Mouse (Mus musculus): ENCODE data around the gene Urad. TPM values are rescaled to one million over a fixed set of nuclear protein-coding genes. Genes with fewer than 3 reads are reported as not detected.

Gene Urad
- polyA plus RNA-seq, 1 experiment from 2014 or later: 2.6 TPM

- peak overlapping the region; percentile 57 for H3K4me3 ChIP-seq (ENCODE audit: low read length)
These were observed 7.4 kb downstream of the Urad start for GRCm38 (mm10) chr5:147314646-147315431.

GRCm38 (mm10) chr5:147312830-147313685 is 9.2 kb downstream of the Urad start:
- Histone ChIP-seq H3K4me2 (ENCODE audit: low read depth, low read length) (peak overlapping the region; percentile 70), H3K36me3 (ENCODE audit: control insufficient read depth, insufficient read depth, low read length) (no peaks in the 10 kb centered on the region), H3K27ac (ENCODE audit: low read length) (peak overlapping the region; percentile 81), H3K9me3 (ENCODE audit: control insufficient read depth, low read length) (no peaks in the 10 kb centered on the region), H3K4me1 (ENCODE audit: control insufficient read depth, insufficient read depth, low read length) (peaks cover 7% of the 10 kb centered on the region; the same call in 1 of the 2 replicates), H3K27me3 (replicated peaks; ENCODE audit: control insufficient read depth, insufficient read depth, low read length) (peaks cover 48% of the 10 kb centered on the region), H3K9ac (ENCODE audit: low read depth, low read length) (peak overlapping the region; percentile 78), H3K4me3 (ENCODE audit: low read length) (peak overlapping the region; percentile 57)
- 3% methylated on average over 27 of the region's 27 CpGs for WGBS
- no peak for ATAC-seq

More at GRCm38 (mm10) chr5:147314646-147315431, 7.4 kb downstream of the Urad start:
- Histone ChIP-seq H3K27me3 (replicated peaks; ENCODE audit: control insufficient read depth, insufficient read depth, low read length) (peaks cover 40% of the 10 kb centered on the region), H3K9ac (ENCODE audit: low read depth, low read length) (peak overlapping the region; percentile 78), H3K9me3 (ENCODE audit: control insufficient read depth, low read length) (no peaks in the 10 kb centered on the region), H3K36me3 (ENCODE audit: control insufficient read depth, insufficient read depth, low read length) (no peaks in the 10 kb centered on the region), H3K27ac (ENCODE audit: low read length) (peak overlapping the region; percentile 95), H3K4me2 (ENCODE audit: low read depth, low read length) (peak overlapping the region; percentile 70), H3K4me1 (ENCODE audit: control insufficient read depth, insufficient read depth, low read length) (peaks cover 7% of the 10 kb centered on the region; the same call in 1 of the 2 replicates)
- ATAC-seq: peak; percentile 46
- whole genome bisulfite sequencing: 1% methylated on average over 39 of the region's 39 CpGs

GRCm38 (mm10) chr5:147309786-147310185 is 12.5 kb downstream of the Urad start:
- H3K9ac ChIP-seq (ENCODE audit: low read depth, low read length): peak overlapping the region; percentile 65; the same call in 1 of the 2 replicates
- peak overlapping the region; percentile 26; the same call in 1 of the 2 replicates for H3K27ac ChIP-seq (ENCODE audit: low read length)
- H3K27me3 ChIP-seq (replicated peaks; ENCODE audit: control insufficient read depth, insufficient read depth, low read length): peaks cover 63% of the 10 kb centered on the region
- H3K4me2 ChIP-seq (ENCODE audit: low read depth, low read length): no peak overlapping the region
- ATAC-seq: no peak
- H3K4me1 ChIP-seq (ENCODE audit: control insufficient read depth, insufficient read depth, low read length): peaks cover 7% of the 10 kb centered on the region; the same call in 1 of the 2 replicates
- WGBS: 0% methylated on average over 2 of the region's 2 CpGs
- no peaks in the 10 kb centered on the region for H3K36me3 ChIP-seq (ENCODE audit: control insufficient read depth, insufficient read depth, low read length)
- H3K4me3 ChIP-seq (ENCODE audit: low read length): no peak overlapping the region
- no peaks in the 10 kb centered on the region for H3K9me3 ChIP-seq (ENCODE audit: control insufficient read depth, low read length)

- whole genome bisulfite sequencing: 22% methylated on average over 9 of the region's 9 CpGs
- peak overlapping the region; percentile 68 for H3K4me3 ChIP-seq (ENCODE audit: low read length)
- no peaks in the 10 kb centered on the region for H3K36me3 ChIP-seq (ENCODE audit: control insufficient read depth, insufficient read depth, low read length)
- H3K4me2 ChIP-seq (ENCODE audit: low read depth, low read length): peak overlapping the region; percentile 42
- H3K4me1 ChIP-seq (ENCODE audit: control insufficient read depth, insufficient read depth, low read length): peaks cover 7% of the 10 kb centered on the region; the same call in 1 of the 2 replicates
- peaks cover 68% of the 10 kb centered on the region for H3K27me3 ChIP-seq (replicated peaks; ENCODE audit: control insufficient read depth, insufficient read depth, low read length)
- no peaks in the 10 kb centered on the region for H3K9me3 ChIP-seq (ENCODE audit: control insufficient read depth, low read length)
- H3K9ac ChIP-seq (ENCODE audit: low read depth, low read length): peak overlapping the region; percentile 92; the same call in 1 of the 2 replicates
- ATAC-seq: no peak
- H3K27ac ChIP-seq (ENCODE audit: low read length): peak overlapping the region; percentile 96
These were observed 13.8 kb downstream of the Urad start for GRCm38 (mm10) chr5:147308451-147308850.

- WGBS: 3% methylated on average over 12 of the region's 12 CpGs
- Histone ChIP-seq H3K9ac (ENCODE audit: low read depth, low read length) (peak overlapping the region; percentile 92), H3K27ac (ENCODE audit: low read length) (peak overlapping the region; percentile 96), H3K27me3 (replicated peaks; ENCODE audit: control insufficient read depth, insufficient read depth, low read length) (peaks cover 68% of the 10 kb centered on the region), H3K9me3 (ENCODE audit: control insufficient read depth, low read length) (no peaks in the 10 kb centered on the region), H3K4me2 (ENCODE audit: low read depth, low read length) (peak overlapping the region; percentile 42), H3K36me3 (ENCODE audit: control insufficient read depth, insufficient read depth, low read length) (no peaks in the 10 kb centered on the region), H3K4me3 (ENCODE audit: low read length) (peak overlapping the region; percentile 68), H3K4me1 (ENCODE audit: control insufficient read depth, insufficient read depth, low read length) (peaks cover 7% of the 10 kb centered on the region; the same call in 1 of the 2 replicates)
- ATAC-seq: no peak; the same call in 1 of the 2 replicates
These were observed 14.8 kb downstream of the Urad start for GRCm38 (mm10) chr5:147307398-147307785.

GRCm38 (mm10) chr5:147306638-147307397 is 15.4 kb downstream of the Urad start, which contains the start of gene Cdx2:
TSS of gene Cdx2 (minus strand) at chr5:147307270.
- ATAC-seq: peak; percentile 94
- Histone ChIP-seq H3K9me3 (ENCODE audit: control insufficient read depth, low read length) (no peaks in the 10 kb centered on the region), H3K27ac (ENCODE audit: low read length) (peak within 1 kb of the TSS; percentile 96), H3K4me1 (ENCODE audit: control insufficient read depth, insufficient read depth, low read length) (peaks cover 7% of the 10 kb centered on the region; the same call in 1 of the 2 replicates), H3K4me3 (ENCODE audit: low read length) (peak within 1 kb of the TSS; percentile 68), H3K27me3 (replicated peaks; ENCODE audit: control insufficient read depth, insufficient read depth, low read length) (peaks cover 66% of the 10 kb centered on the region), H3K9ac (ENCODE audit: low read depth, low read length) (peak within 1 kb of the TSS; percentile 92), H3K4me2 (ENCODE audit: low read depth, low read length) (peak within 1 kb of the TSS; percentile 42), H3K36me3 (ENCODE audit: control insufficient read depth, insufficient read depth, low read length) (no peaks in the 10 kb centered on the region)
- WGBS: under 1% methylated on average over 63 of the region's 63 CpGs

GRCm38 (mm10) chr5:147305856-147306637 is 16.2 kb downstream of the Urad start:
- Histone ChIP-seq H3K9me3 (ENCODE audit: control insufficient read depth, low read length) (no peaks in the 10 kb centered on the region), H3K36me3 (ENCODE audit: control insufficient read depth, insufficient read depth, low read length) (no peaks in the 10 kb centered on the region), H3K27me3 (replicated peaks; ENCODE audit: control insufficient read depth, insufficient read depth, low read length) (peaks cover 59% of the 10 kb centered on the region), H3K4me2 (ENCODE audit: low read depth, low read length) (0 out of 2 replicates have a peak overlapping the region, but pooled peaks have one; percentile 5), H3K4me3 (ENCODE audit: low read length) (peak overlapping the region; percentile 68), H3K27ac (ENCODE audit: low read length) (peak overlapping the region; percentile 96), H3K9ac (ENCODE audit: low read depth, low read length) (peak overlapping the region; percentile 92), H3K4me1 (ENCODE audit: control insufficient read depth, insufficient read depth, low read length) (peaks cover 7% of the 10 kb centered on the region; the same call in 1 of the 2 replicates)
- WGBS: under 1% methylated on average over 58 of the region's 58 CpGs
- no peak for ATAC-seq

GRCm38 (mm10) chr5:147305166-147305565 is 17.1 kb downstream of the Urad start:
- Histone ChIP-seq H3K4me1 (ENCODE audit: control insufficient read depth, insufficient read depth, low read length) (peaks cover 5% of the 10 kb centered on the region; the same call in 1 of the 2 replicates), H3K9ac (ENCODE audit: low read depth, low read length) (peak overlapping the region; percentile 92), H3K27me3 (replicated peaks; ENCODE audit: control insufficient read depth, insufficient read depth, low read length) (peaks cover 57% of the 10 kb centered on the region), H3K27ac (ENCODE audit: low read length) (peak overlapping the region; percentile 96), H3K9me3 (ENCODE audit: control insufficient read depth, low read length) (no peaks in the 10 kb centered on the region), H3K36me3 (ENCODE audit: control insufficient read depth, insufficient read depth, low read length) (no peaks in the 10 kb centered on the region), H3K4me2 (ENCODE audit: low read depth, low read length) (no peak overlapping the region), H3K4me3 (ENCODE audit: low read length) (peak overlapping the region; percentile 68)
- WGBS: under 1% methylated on average over 16 of the region's 16 CpGs
- ATAC-seq: no peak

Measured in intestine, embryonic 16.5 days (tissue).